Mouse (Mus musculus) urinary bladder, postnatal 0 days (tissue): ENCODE measurements around the gene Adora2a. TPM values are rescaled to one million over a fixed set of nuclear protein-coding genes. Genes with fewer than 3 reads are reported as not detected.

Source experiments
- polyA plus RNA-seq: library from polyadenylated mRNA; unstranded; fragments of >200 nt; fragmentation: Nextera tagmentation; extraction: Ambion mirVana; gene quantifications from 2 replicates; pipeline ENCODE4 v1.2.1, GENCODE M21; 2015

Adora2a gene
- polyA plus RNA-seq: 1.3 and 1.4 TPM in 2 replicates

GRCm38 (mm10) chr10:75316872-75316907, at the start of gene Adora2a:
Gene Adora2a (plus strand): TSS chr10:75316877.

Other genes with a start within 250 kb of the Adora2a start
- gene Specc1l, start 104.8 kb upstream of the Adora2a start, polyA plus RNA-seq: 16.5 and 20.0 TPM in 2 replicates
- 0.18 and 0.22 TPM in 2 replicates for gene Upb1, start 84.2 kb downstream of the Adora2a start, polyA plus RNA-seq
- 80.1 and 83.1 TPM in 2 replicates for gene Snrpd3, start 200.7 kb downstream of the Adora2a start, polyA plus RNA-seq
- gene Gucd1, start 201.1 kb downstream of the Adora2a start, polyA plus RNA-seq: 19.7 and 21.3 TPM in 2 replicates
- gene Lrrc75b, start 243.5 kb downstream of the Adora2a start, polyA plus RNA-seq: 3.7 and 5.4 TPM in 2 replicates
- gene Ggt1, start 244.7 kb downstream of the Adora2a start, polyA plus RNA-seq: 0.36 TPM in 1 of 2 replicates, not detected in the other